Mouse (Mus musculus): ENCODE measurements around the gene Pea15a. TPM values are rescaled to one million over a fixed set of nuclear protein-coding genes. Genes with fewer than 3 reads are reported as not detected.

Gene Pea15a
- total RNA-seq, 2 experiments from 2014 or later, result 377 to 379 TPM

- peak; percentile 95 for DNase-seq (ENCODE audit: low spot score in 2 of 2)
- intact Hi-C loops (cut with DNase I), result loop anchor here (5.0 kb wide), 2 partner anchors 69 to 164 kb away; partner anchors contain the start of gene Casq1
Measured at GRCm38 (mm10) chr1:172147835-172148278, 58.7 kb downstream of the Pea15a start, which contains the start of gene Dcaf8. Gene Dcaf8, plus strand, starts transcription at chr1:172148084.

Other genes starting within 250 kb of the Pea15a start
- 10 to 100 TPM; 17.4 to 21.5 TPM for gene Vangl2, start 178.4 kb downstream of the Pea15a start, total RNA-seq (2021)
- gene Nhlh1, start 149.2 kb downstream of the Pea15a start, total RNA-seq (2021), result under 1 TPM; 0.30 to 0.37 TPM
- gene Copa, start 124.3 kb downstream of the Pea15a start, total RNA-seq (2021), result 100 to 1,000 TPM; 155 to 162 TPM
- 10 to 100 TPM; 74.5 to 77.9 TPM for gene Ncstn, start 124.0 kb downstream of the Pea15a start, total RNA-seq (2021)
- 100 to 1,000 TPM; 105 to 108 TPM for gene Pex19, start 80.0 kb downstream of the Pea15a start, total RNA-seq (2021)
- gene Dcaf8, start 58.7 kb downstream of the Pea15a start, total RNA-seq (2021), result 100 to 1,000 TPM; 101 to 109 TPM
- under 1 TPM in 1 of 2 experiments, not detected in 1; 0.55 TPM for gene Casq1, start 13.1 kb upstream of the Pea15a start, total RNA-seq (2021)
- not detected for gene Atp1a4, start 51.6 kb upstream of the Pea15a start, total RNA-seq (2021)
- 100 to 1,000 TPM; 231 to 244 TPM for gene Igsf8, start 54.8 kb upstream of the Pea15a start, total RNA-seq (2021)
- gene Atp1a2, start 91.3 kb upstream of the Pea15a start, total RNA-seq (2021), result 100 to 1,000 TPM; 571 to 592 TPM
- 100 to 1,000 TPM; 119 to 130 TPM for gene Kcnj9, start 122.5 kb upstream of the Pea15a start, total RNA-seq (2021)
- gene Kcnj10, start 134.4 kb upstream of the Pea15a start, total RNA-seq (2021), result 10 to 100 TPM; 79.5 to 84.5 TPM
- 10 to 100 TPM in 1 of 2 experiments, 1 to 10 TPM in 1; 9.8 to 10.5 TPM for gene Pigm, start 169.7 kb upstream of the Pea15a start, total RNA-seq (2021)

All from left cerebral cortex, postnatal 14 days (tissue).